Mouse (Mus musculus) kidney, embryonic 15.5 days (tissue): ENCODE data around the gene Rif1. TPM values are rescaled to one million over a fixed set of nuclear protein-coding genes. Genes with fewer than 3 reads are reported as not detected.

Experiments used
- ATAC-seq: fragments of 200-750 bp; cut with Nextera tagmentation; replicated peaks from 2 replicates; pipeline ENCODE4 v1.8.0; 2017; ENCODE audit warnings: moderate TSS enrichment; ENCODE audit not compliant: low FRiP score
- H3K27ac ChIP-seq: fragments of 300-500 bp; sonication (generic); 2 replicates; pipeline ENCODE4 v1.5.1; 2015; ENCODE audit warnings: mild to moderate bottlenecking, inconsistent platforms
- H3K27me3 ChIP-seq: fragments of 300-500 bp; sonication (generic); 2 replicates; pipeline ENCODE4 v1.6.1; 2015; ENCODE audit warnings: inconsistent platforms
- H3K36me3 ChIP-seq: fragments of 300-500 bp; sonication (generic); 2 replicates; pipeline ENCODE4 v1.6.1; 2015; ENCODE audit warnings: inconsistent platforms
- H3K4me1 ChIP-seq: fragments of 300-500 bp; sonication (generic); 2 replicates; pipeline ENCODE4 v1.6.1; 2015; ENCODE audit warnings: inconsistent platforms
- H3K4me2 ChIP-seq: fragments of 300-500 bp; sonication (generic); 2 replicates; pipeline ENCODE4 v1.6.1; 2015; ENCODE audit warnings: moderate library complexity, mild to moderate bottlenecking, inconsistent platforms
- H3K4me3 ChIP-seq: fragments of 300-500 bp; sonication (generic); replicated peaks from 2 replicates; pipeline ENCODE4 v1.5.1; 2015; ENCODE audit warnings: mild to moderate bottlenecking, inconsistent platforms
- H3K9ac ChIP-seq: fragments of 300-500 bp; sonication (generic); 2 replicates; pipeline ENCODE4 v1.6.1; 2015; ENCODE audit warnings: mild to moderate bottlenecking, inconsistent platforms
- H3K9me3 ChIP-seq: fragments of 300-500 bp; sonication (generic); replicated peaks from 2 replicates; pipeline ENCODE4 v1.6.1; 2016; ENCODE audit warnings: inconsistent platforms
- WGBS: fragments of 180-500 bp; shearing (Covaris S2); methylation state at CpG from one replicate; pipeline ENCODE4 v1.1.7; 2015; ENCODE audit warnings: mixed read lengths; 5-methylcytosine and 5-hydroxymethylcytosine counted together
- polyA plus RNA-seq: library from polyadenylated mRNA; unstranded; fragments of >200 nt; fragmentation: Nextera tagmentation; extraction: Ambion mirVana; gene quantifications from 2 replicates; pipeline ENCODE4 v1.2.1, GENCODE M21; 2015

The Rif1 gene
- 37.1 and 38.6 TPM in 2 replicates for polyA plus RNA-seq

GRCm38 (mm10) chr2:52072491-52073140 is at the start of gene Rif1:
Rif1 (plus strand) TSS chr2:52072832.
- Histone ChIP-seq H3K4me3 (peak within 1 kb of the TSS; percentile 99), H3K27me3 (no peaks in the 10 kb centered on the region), H3K9ac (peak within 1 kb of the TSS; percentile 93), H3K36me3 (peaks cover 28% of the 10 kb centered on the region), H3K4me1 (peaks cover 14% of the 10 kb centered on the region), H3K9me3 (no peaks in the 10 kb centered on the region), H3K27ac (peak within 1 kb of the TSS; percentile 95), H3K4me2 (peak within 1 kb of the TSS; percentile 70)
- WGBS = under 1% methylated on average over 65 of the region's 72 CpGs
- ATAC-seq = peak; percentile 98

DNA sequence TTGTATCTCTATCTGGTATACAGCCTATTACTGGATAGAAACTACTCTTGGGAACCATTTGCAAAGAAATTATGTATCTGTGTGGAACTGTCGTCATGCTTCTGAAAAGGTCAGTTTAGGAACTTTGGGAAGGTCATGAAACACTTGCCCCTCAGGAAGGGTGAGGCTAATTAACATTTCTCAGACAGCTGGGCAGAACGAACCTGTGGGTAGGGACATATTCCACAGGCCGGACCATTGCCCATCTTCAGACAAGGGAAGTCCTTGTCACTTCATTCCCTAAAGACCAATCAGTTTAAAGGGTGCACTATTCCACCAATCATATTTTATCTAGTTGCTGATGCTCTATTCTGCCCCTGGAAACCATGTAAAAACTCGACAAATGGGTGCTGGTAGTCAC is 45.6 kb upstream of the Rif1 start:
- WGBS = 89% methylated on average over 4 of the region's 4 CpGs
- Histone ChIP-seq H3K9ac (no peak overlapping the region), H3K27me3 (no peaks in the 10 kb centered on the region), H3K4me1 (no peaks in the 10 kb centered on the region), H3K27ac (no peak overlapping the region), H3K4me3 (no peak overlapping the region), H3K36me3 (no peaks in the 10 kb centered on the region), H3K9me3 (no peaks in the 10 kb centered on the region), H3K4me2 (no peak overlapping the region)
- no peak for ATAC-seq

DNA sequence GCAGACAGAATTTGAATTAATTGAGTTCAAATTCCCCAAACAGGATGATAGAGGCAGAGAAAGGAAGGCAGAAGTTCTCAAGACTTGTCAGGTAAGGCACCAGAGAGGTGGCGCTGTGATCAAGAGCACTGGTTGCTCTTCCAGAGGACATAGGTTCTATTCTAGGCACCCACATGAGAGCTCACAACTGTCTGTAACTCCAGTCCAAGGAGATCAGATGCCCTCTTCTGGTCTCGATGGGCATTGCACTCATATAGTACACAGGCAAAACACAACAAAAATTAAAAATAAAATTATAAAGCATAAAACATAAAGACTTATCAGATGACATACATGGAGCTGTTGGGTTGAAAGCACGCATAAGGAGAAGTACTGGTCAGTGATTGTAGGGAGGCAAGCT is 43.2 kb upstream of the Rif1 start:
- Histone ChIP-seq H3K36me3 (no peaks in the 10 kb centered on the region), H3K27ac (no peak overlapping the region), H3K27me3 (no peaks in the 10 kb centered on the region), H3K4me2 (no peak overlapping the region), H3K9ac (no peak overlapping the region), H3K4me1 (no peaks in the 10 kb centered on the region), H3K4me3 (no peak overlapping the region), H3K9me3 (no peaks in the 10 kb centered on the region)
- ATAC-seq = no peak
- 89% methylated on average over 3 of the region's 3 CpGs for WGBS

DNA sequence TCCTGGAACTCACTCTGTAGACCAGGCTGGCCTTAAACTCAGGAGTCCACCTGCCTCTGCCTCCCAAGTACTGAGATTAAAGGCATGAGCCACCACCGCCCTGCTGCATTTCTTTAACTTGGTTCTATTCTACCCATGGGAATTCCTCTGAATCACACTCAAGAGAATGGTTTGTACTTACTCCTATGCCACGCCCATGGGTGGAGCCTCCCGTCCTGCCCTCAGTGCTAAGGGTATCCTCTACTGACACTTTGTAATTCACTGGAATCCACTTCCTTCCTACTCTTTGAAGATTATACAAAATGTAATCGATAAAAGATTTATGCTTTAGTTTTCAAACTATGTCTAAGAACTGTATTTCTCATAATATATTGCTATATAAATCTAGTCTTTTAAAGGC is 41.1 kb upstream of the Rif1 start:
- Histone ChIP-seq H3K4me1 (no peaks in the 10 kb centered on the region), H3K27me3 (no peaks in the 10 kb centered on the region), H3K36me3 (no peaks in the 10 kb centered on the region), H3K9me3 (no peaks in the 10 kb centered on the region), H3K4me2 (no peak overlapping the region), H3K4me3 (no peak overlapping the region), H3K27ac (no peak overlapping the region), H3K9ac (no peak overlapping the region)
- no peak for ATAC-seq
- 78% methylated on average over 4 of the region's 4 CpGs for WGBS

DNA sequence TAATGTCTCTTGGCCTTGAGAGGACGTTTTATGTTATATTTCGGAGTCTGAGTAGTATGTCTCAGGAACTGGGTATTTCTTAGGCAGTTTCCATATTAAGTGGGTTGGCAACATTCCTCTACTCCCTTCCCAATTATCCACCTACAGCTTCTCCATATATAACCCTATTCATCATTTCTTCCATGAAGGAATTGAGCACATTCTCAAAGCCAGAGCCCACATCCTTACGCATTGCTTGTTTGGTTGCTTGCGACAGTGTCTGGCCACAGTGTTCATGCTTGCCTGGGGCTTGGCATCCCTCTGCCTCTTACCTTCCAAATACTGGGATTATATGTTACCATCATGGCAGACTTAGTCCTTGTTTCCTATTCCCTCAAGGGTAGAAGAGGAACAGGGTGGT is 38.0 kb upstream of the Rif1 start:
- no peaks in the 10 kb centered on the region for H3K9me3 ChIP-seq
- no peak overlapping the region for H3K27ac ChIP-seq
- no peak for ATAC-seq
- no peak overlapping the region for H3K4me3 ChIP-seq
- H3K4me2 ChIP-seq = no peak overlapping the region
- H3K4me1 ChIP-seq = peaks cover 12% of the 10 kb centered on the region; the same call in 1 of the 2 replicates
- H3K9ac ChIP-seq = no peak overlapping the region
- H3K27me3 ChIP-seq = no peaks in the 10 kb centered on the region
- WGBS = 93% methylated on average over 4 of the region's 4 CpGs
- H3K36me3 ChIP-seq = no peaks in the 10 kb centered on the region

- no peak for ATAC-seq
- no peak overlapping the region for H3K9ac ChIP-seq
- WGBS = 71% methylated on average over 4 of the region's 4 CpGs
- no peaks in the 10 kb centered on the region for H3K27me3 ChIP-seq
- H3K4me3 ChIP-seq = no peak overlapping the region
- H3K27ac ChIP-seq = no peak overlapping the region
- no peaks in the 10 kb centered on the region for H3K36me3 ChIP-seq
- H3K4me2 ChIP-seq = no peak overlapping the region
- H3K4me1 ChIP-seq = peaks cover 12% of the 10 kb centered on the region; the same call in 1 of the 2 replicates
- H3K9me3 ChIP-seq = no peaks in the 10 kb centered on the region
Observed at GRCm38 (mm10) chr2:52035144-52035543, 37.5 kb upstream of the Rif1 start.

GRCm38 (mm10) chr2:52036929-52037595 is 35.6 kb upstream of the Rif1 start:
- Histone ChIP-seq H3K9ac (no peak overlapping the region), H3K9me3 (no peaks in the 10 kb centered on the region), H3K27ac (no peak overlapping the region), H3K4me3 (peak overlapping the region; percentile 51; the same call in 1 of the 2 replicates), H3K4me2 (peak overlapping the region; percentile 80), H3K4me1 (peaks cover 16% of the 10 kb centered on the region; the same call in 1 of the 2 replicates), H3K36me3 (no peaks in the 10 kb centered on the region), H3K27me3 (no peaks in the 10 kb centered on the region)
- WGBS = 45% methylated on average over 10 of the region's 11 CpGs
- ATAC-seq = peak; percentile 20; the same call in 1 of the 2 replicates

DNA sequence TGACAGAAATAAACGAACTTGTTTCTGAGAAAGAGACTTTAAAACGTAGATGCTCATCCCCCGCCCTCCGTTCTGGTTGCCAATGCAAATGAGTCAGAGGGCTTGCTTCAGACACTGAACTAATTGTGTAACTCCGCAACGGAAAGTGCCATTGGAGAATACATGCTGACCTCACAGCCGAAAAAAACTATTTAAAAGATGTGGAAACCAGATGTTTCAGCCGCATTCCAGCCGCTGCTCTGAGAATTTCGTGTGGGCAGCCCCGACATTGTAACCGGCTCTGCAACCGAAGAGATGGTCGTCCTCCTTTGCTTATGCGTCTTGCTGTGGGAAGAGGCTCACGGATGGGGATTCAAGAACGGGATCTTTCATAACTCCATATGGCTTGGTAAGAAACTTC is 34.8 kb upstream of the Rif1 start, which contains the start of gene Tnfaip6:
Gene Tnfaip6 (plus strand): TSS at position 128 of the 400 bp plus-strand sequence.
- Histone ChIP-seq H3K27ac (no peak within 1 kb of the TSS), H3K4me1 (peaks cover 24% of the 10 kb centered on the region), H3K27me3 (no peaks in the 10 kb centered on the region), H3K4me3 (peak within 1 kb of the TSS; percentile 51), H3K36me3 (no peaks in the 10 kb centered on the region), H3K9ac (peak within 1 kb of the TSS; percentile 14; the same call in 1 of the 2 replicates), H3K4me2 (peak within 1 kb of the TSS; percentile 80), H3K9me3 (no peaks in the 10 kb centered on the region)
- no peak for ATAC-seq
- under 1% methylated on average over 17 of the region's 17 CpGs for WGBS

DNA sequence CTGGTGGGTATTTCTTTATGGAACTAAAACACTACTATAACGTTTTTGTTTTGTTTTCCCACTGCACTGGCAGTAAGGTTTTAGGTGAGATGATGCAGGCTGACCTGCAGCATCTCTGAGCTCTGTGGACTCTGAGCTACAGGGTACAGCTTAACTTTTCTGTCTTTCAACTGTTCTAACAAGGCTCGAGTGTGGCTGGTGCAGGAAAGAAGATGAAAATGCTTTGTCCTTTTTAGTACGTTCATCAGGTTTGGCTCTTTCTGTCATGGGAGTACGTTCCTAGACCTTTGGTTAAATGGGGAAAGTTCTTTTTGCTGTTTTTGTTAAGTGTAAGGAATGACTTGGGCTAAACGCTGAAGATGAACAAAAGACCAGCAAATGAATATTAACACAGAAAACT is 34.1 kb upstream of the Rif1 start:
- Histone ChIP-seq H3K27ac (no peak overlapping the region), H3K4me3 (peak overlapping the region; percentile 51; the same call in 1 of the 2 replicates), H3K9me3 (no peaks in the 10 kb centered on the region), H3K4me1 (peaks cover 25% of the 10 kb centered on the region), H3K36me3 (no peaks in the 10 kb centered on the region), H3K27me3 (no peaks in the 10 kb centered on the region), H3K4me2 (peak overlapping the region; percentile 80), H3K9ac (no peak overlapping the region)
- WGBS = 45% methylated on average over 5 of the region's 5 CpGs
- ATAC-seq = no peak

DNA sequence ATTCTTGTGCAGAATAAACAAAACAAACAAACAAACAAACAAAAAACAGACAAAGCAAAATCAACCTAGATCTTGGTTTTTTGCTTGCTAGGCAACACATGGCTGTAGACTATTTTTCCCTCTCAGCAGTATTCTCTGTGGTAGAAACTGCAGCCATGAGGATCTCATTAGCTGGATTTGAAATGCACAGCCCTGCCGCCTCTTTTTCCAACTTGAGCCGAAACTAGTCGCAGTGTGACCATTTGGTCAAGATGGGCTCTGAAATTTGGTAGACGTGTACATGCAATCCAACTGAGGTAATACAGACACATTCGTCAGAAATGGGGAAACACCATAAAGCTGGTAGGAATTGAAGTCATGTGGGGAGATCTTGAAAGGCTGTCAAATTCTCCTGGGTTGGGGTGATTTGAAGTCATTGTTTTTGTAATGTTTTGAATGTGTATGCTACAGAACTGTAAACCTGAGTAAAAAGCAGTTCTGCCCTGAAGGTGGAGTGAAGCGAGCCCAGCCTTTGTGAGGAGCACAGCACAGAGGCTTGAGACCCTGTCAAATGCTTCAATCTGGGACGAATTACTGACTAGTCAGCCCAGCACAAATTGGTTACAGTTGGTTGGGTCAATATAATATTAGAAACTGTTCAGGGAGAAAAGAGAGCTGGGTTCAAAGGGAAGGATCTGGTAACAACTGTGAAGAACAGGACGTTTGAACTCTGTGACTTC is 33.4 kb upstream of the Rif1 start:
- no peak for ATAC-seq
- no peaks in the 10 kb centered on the region for H3K36me3 ChIP-seq
- peaks cover 25% of the 10 kb centered on the region for H3K4me1 ChIP-seq
- H3K4me3 ChIP-seq = no peak overlapping the region
- H3K9ac ChIP-seq = no peak overlapping the region
- WGBS = 48% methylated on average over 8 of the region's 8 CpGs
- H3K4me2 ChIP-seq = peak overlapping the region; percentile 26; the same call in 1 of the 2 replicates
- no peak overlapping the region for H3K27ac ChIP-seq
- H3K27me3 ChIP-seq = no peaks in the 10 kb centered on the region
- no peaks in the 10 kb centered on the region for H3K9me3 ChIP-seq

DNA sequence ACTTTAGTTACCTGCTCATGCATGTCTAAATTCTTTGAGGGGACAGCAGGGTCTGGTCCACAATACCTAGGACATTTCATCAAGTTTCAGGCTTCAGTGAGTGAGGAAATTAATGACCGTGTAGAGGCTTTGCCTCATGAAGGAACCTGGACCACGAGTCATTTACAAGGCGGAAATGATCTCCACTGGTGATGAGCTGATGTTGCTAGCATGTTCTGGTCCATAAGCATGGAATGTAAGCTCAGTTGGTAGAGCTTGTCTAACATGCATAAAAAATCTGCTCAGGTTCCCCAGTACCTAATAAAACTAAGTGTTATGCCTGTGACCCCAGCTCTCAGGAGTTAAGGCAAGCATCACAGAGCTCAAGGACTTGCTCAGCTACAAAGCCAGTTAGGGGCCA is 30.5 kb upstream of the Rif1 start:
- H3K4me3 ChIP-seq = no peak overlapping the region
- peaks cover 23% of the 10 kb centered on the region for H3K4me1 ChIP-seq
- ATAC-seq = peak; percentile 91
- WGBS = 49% methylated on average over 3 of the region's 3 CpGs
- no peak overlapping the region for H3K4me2 ChIP-seq
- no peak overlapping the region for H3K9ac ChIP-seq
- H3K9me3 ChIP-seq = no peaks in the 10 kb centered on the region
- H3K27ac ChIP-seq = peak overlapping the region; percentile 84
- H3K27me3 ChIP-seq = no peaks in the 10 kb centered on the region
- H3K36me3 ChIP-seq = no peaks in the 10 kb centered on the region

- Histone ChIP-seq H3K27ac (peak overlapping the region; percentile 84), H3K9me3 (no peaks in the 10 kb centered on the region), H3K27me3 (no peaks in the 10 kb centered on the region), H3K36me3 (no peaks in the 10 kb centered on the region), H3K4me1 (peaks cover 18% of the 10 kb centered on the region; the same call in 1 of the 2 replicates), H3K4me2 (no peak overlapping the region), H3K9ac (no peak overlapping the region), H3K4me3 (no peak overlapping the region)
- 63% methylated on average over 5 of the region's 5 CpGs for WGBS
- peak; percentile 14; the same call in 1 of the 2 replicates for ATAC-seq
Observed at GRCm38 (mm10) chr2:52042714-52043113, 29.9 kb upstream of the Rif1 start.
